Mouse (Mus musculus) embryonic facial prominence, embryonic 14.5 days (tissue): ENCODE measurements around the gene A3galt2. TPM values are rescaled to one million over a fixed set of nuclear protein-coding genes. Genes with fewer than 3 reads are reported as not detected.

Source experiments
- ATAC-seq: fragments of 200-750 bp; cut with Nextera tagmentation; 2 replicates; pipeline ENCODE4 v1.8.0; 2017; ENCODE audit warnings: low read depth, moderate number of reproducible peaks, moderate TSS enrichment
- DNase-seq: peaks from one replicate; pipeline ENCODE4 v3.0.0-alpha.2; 2015; ENCODE audit warnings: low spot score
- H3K27ac ChIP-seq: fragments of 300-500 bp; sonication (generic); replicated peaks from 2 replicates; pipeline ENCODE4 v1.5.1; 2014; ENCODE audit warnings: low read depth, mild to moderate bottlenecking, low read length, moderate library complexity
- H3K27me3 ChIP-seq: fragments of 300-500 bp; sonication (generic); replicated peaks from 2 replicates; pipeline ENCODE4 v1.6.1; 2014; ENCODE audit warnings: low read length; ENCODE audit not compliant: control insufficient read depth, insufficient read depth
- H3K36me3 ChIP-seq: fragments of 300-500 bp; sonication (generic); 2 replicates; pipeline ENCODE4 v1.6.1; 2014; ENCODE audit warnings: low read length, mixed read lengths; ENCODE audit not compliant: control insufficient read depth, insufficient read depth
- H3K4me1 ChIP-seq: fragments of 300-500 bp; sonication (generic); 2 replicates; pipeline ENCODE4 v1.6.1; 2014; ENCODE audit warnings: antibody characterized with exemption, low read length; ENCODE audit not compliant: control insufficient read depth, insufficient read depth
- H3K4me2 ChIP-seq: fragments of 300-500 bp; sonication (generic); 2 replicates; pipeline ENCODE4 v1.6.1; 2014; ENCODE audit warnings: low read depth, mild to moderate bottlenecking, low read length, moderate library complexity, mixed read lengths
- H3K4me3 ChIP-seq: fragments of 300-500 bp; sonication (generic); 2 replicates; pipeline ENCODE4 v1.5.1; 2014; ENCODE audit warnings: low read depth, mild to moderate bottlenecking, low read length
- H3K9ac ChIP-seq: fragments of 300-500 bp; sonication (generic); 2 replicates; pipeline ENCODE4 v1.6.1; 2014; ENCODE audit warnings: low read depth, mild to moderate bottlenecking, low read length, moderate library complexity, mixed read lengths
- H3K9me3 ChIP-seq: fragments of 300-500 bp; sonication (generic); 2 replicates; pipeline ENCODE4 v1.6.1; 2016; ENCODE audit warnings: low read length; ENCODE audit not compliant: control insufficient read depth
- WGBS: fragments of 180-500 bp; shearing (Covaris S2); extraction: QIAGEN DNeasy Blood & Tissue Kit; methylation state at CpG from one replicate; pipeline ENCODE4 v1.1.7; 2014; 5-methylcytosine and 5-hydroxymethylcytosine counted together
- polyA plus RNA-seq: library from polyadenylated mRNA; unstranded; fragments of >200 nt; fragmentation: Nextera tagmentation; extraction: Ambion mirVana; gene quantifications from 2 replicates; pipeline ENCODE4 v1.2.1, GENCODE M21; 2014

The A3galt2 gene
- polyA plus RNA-seq, 1 experiment from 2014 or later, result 0.13 TPM

DNA sequence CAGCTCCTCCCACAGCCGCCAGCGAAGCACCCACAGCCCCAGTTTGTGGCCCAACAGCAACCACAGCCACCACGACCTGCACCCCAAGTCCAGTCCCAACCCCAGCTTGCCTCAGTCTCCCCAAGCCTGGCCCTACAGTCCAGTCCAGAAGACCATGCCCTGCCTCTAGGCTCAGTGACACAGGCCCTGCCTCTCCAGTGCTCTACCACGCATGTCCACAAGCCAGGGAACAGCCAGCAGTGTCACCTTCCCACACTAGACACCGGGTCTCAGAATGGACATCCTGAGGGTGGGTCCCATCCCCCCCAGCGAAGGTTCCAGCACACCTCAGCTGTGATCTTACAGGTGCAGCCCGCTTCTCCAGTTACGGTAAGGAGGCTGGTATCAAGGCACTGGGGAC lies 32.2 kb upstream of the A3galt2 start:
- Histone ChIP-seq H3K27ac (no peak overlapping the region), H3K4me3 (no peak overlapping the region), H3K9ac (no peak overlapping the region), H3K4me1 (peaks cover 10% of the 10 kb centered on the region), H3K27me3 (no peaks in the 10 kb centered on the region), H3K36me3 (no peaks in the 10 kb centered on the region), H3K9me3 (no peaks in the 10 kb centered on the region), H3K4me2 (no peak overlapping the region)
- DNase-seq (no peak), ATAC-seq (no peak)
- 76% methylated on average over 8 of the region's 8 CpGs for WGBS

DNA sequence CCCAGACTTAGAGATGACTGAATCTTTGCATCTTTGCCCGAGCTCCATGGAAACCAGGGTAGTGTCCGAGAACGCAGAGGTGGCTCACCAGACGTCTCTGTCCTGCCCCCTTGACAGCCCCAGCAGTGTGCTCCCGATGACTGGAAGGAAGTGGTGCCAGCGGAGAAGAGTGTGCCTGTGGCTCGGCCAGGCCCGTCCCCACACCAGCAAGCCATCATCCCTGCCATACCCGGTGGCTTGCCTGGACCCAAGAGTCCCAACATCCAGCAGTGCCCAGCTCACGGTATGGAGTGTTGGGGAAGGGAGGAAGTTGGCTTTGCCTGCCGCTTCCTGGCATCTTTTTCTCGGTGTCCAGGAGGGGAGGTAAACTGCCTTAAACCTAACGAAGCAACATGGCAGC lies 31.7 kb upstream of the A3galt2 start:
- ATAC-seq, result no peak
- Histone ChIP-seq H3K4me3 (no peak overlapping the region), H3K36me3 (no peaks in the 10 kb centered on the region), H3K9me3 (no peaks in the 10 kb centered on the region), H3K4me1 (peaks cover 10% of the 10 kb centered on the region), H3K27ac (no peak overlapping the region), H3K27me3 (no peaks in the 10 kb centered on the region), H3K4me2 (no peak overlapping the region), H3K9ac (no peak overlapping the region)
- DNase-seq, result no peak
- 87% methylated on average over 13 of the region's 13 CpGs for WGBS

DNA sequence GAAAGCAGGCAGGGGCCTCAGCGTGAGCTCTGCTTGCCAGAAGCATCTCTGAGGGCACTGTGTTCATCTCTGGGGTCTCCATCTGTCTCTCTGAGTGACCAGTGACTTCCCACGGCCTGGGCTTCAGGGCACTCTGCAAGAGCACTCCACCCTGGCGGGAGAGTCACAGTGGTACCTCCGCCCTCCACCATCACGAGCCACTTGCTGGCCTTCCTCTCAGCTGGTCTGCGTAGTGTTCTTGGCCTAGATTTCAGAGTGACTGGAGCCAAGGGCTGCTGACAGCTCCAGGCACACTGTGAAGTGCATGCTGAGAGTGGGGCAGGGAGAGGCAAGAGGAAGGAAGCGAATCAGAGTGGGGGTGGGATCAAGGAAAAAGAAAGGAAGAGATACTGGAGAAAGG lies 31.1 kb upstream of the A3galt2 start:
- WGBS, result 60% methylated on average over 7 of the region's 7 CpGs

DNA sequence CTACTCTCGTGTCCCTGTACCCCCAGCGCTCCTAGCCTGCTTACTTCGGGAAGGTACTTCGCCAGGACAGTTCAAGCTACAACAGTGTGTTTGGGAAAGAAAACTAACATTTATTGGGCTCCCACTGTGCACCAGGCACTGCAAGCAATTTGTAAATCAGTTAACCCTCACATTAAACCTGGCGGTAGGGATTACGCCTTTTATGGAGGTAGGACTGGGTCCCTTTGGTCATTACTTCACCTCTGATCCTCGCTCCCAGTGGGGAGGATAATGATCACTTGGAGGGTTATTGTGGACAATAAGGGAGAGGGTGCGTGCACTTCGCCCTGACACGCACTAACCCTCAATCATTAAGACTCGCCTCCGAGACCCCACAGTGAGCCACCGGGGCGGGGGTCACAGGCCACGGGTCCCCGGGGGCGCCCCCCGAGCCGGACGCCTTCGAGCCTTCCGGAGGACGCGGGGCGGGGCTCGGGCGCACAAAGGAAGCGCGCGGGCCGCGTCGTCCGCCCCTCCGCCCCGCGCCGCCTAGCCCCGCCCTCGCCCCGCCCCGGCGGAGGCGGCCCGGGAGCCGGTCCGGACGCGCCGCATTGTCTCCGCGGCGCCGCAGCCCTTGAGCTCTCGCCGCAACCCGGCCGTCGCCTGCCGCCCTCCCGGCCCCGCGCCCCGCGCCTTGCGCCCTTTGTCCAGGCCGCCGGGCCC lies 28.0 kb upstream of the A3galt2 start:
- 4% methylated on average over 24 of the region's 68 CpGs for WGBS
- peak; percentile 92 for DNase-seq
- H3K36me3 ChIP-seq, result peaks cover 5% of the 10 kb centered on the region; the same call in 1 of the 2 replicates
- peak overlapping the region; percentile 95 for H3K27ac ChIP-seq
- ATAC-seq, result peak; percentile 94
- no peaks in the 10 kb centered on the region for H3K9me3 ChIP-seq
- H3K9ac ChIP-seq, result peak overlapping the region; percentile 89
- H3K4me3 ChIP-seq, result peak overlapping the region; percentile 68
- H3K4me2 ChIP-seq, result peak overlapping the region; percentile 84
- no peaks in the 10 kb centered on the region for H3K27me3 ChIP-seq
- peaks cover 25% of the 10 kb centered on the region for H3K4me1 ChIP-seq

More for the DNA sequence above, 31.1 kb upstream of the A3galt2 start:
- DNase-seq (no peak), ATAC-seq (no peak)
- H3K27ac ChIP-seq, result no peak overlapping the region
- no peaks in the 10 kb centered on the region for H3K36me3 ChIP-seq
- peaks cover 10% of the 10 kb centered on the region for H3K4me1 ChIP-seq
- H3K27me3 ChIP-seq, result no peaks in the 10 kb centered on the region
- H3K4me3 ChIP-seq, result no peak overlapping the region
- H3K9ac ChIP-seq, result no peak overlapping the region
- no peaks in the 10 kb centered on the region for H3K9me3 ChIP-seq
- H3K4me2 ChIP-seq, result no peak overlapping the region

DNA sequence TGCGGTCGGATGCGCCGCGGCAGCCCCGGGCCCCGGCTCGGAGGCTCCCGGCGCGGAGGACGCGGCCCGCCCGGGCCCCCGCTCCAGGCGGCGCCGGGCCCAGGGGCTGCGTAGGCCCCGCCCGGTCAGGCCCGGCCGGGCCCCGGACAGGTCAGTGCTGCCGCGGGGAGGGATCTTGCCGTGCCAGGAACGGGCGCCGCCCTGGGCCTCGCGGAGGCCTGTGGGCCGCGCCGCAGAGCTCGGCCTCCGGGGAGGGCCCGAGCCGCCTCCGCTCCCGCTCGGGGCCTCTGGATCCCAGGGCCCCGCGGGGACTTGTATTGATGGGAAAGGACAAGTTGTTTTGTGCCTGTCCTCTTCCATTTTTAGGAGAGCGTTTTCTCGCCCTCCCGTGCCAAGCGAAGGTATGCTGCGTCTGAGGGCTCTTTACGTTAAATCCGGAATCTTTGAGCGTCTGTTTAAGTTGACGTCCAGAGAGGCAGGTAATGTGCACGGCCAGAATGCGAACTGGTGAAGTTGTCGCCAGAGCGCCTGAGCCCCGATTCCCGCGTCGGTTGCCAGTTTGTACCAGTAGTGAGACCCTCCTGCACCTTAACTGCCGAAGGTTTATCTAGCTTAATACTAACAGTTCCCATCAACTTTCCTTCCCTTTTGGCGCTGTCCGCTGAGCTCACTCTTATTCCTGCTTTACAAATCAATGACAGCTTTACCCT lies 27.3 kb upstream of the A3galt2 start:
- H3K4me3 ChIP-seq, result peak overlapping the region; percentile 68
- H3K27ac ChIP-seq, result peak overlapping the region; percentile 95
- ATAC-seq (peak; percentile 74), DNase-seq (peak; percentile 32)
- no peaks in the 10 kb centered on the region for H3K9me3 ChIP-seq
- peaks cover 27% of the 10 kb centered on the region for H3K4me1 ChIP-seq
- H3K9ac ChIP-seq, result peak overlapping the region; percentile 89
- peak overlapping the region; percentile 84 for H3K4me2 ChIP-seq
- under 1% methylated on average over 32 of the region's 65 CpGs for WGBS
- H3K36me3 ChIP-seq, result peaks cover 5% of the 10 kb centered on the region; the same call in 1 of the 2 replicates
- no peaks in the 10 kb centered on the region for H3K27me3 ChIP-seq

DNA sequence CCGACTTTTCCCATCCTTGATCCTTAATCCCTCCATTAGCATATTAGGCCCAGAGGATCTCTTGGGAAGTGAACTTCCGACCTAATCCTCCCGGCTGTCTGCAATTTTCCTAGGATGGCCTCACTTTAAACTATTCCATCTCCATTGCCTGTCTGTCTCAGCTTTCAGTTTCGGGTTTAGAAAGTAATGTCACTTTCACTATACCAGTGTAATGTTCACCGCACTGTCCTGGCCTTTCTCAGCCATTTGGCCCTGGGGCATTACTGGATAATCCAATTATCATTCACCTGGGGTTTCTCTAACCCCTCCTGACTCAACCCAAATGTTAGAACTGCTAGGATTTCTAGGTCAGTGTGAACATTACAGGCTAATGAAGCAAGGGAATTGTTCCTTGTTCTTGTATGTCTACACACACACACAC lies 26.7 kb upstream of the A3galt2 start:
- H3K27me3 ChIP-seq, result no peaks in the 10 kb centered on the region
- no peak for ATAC-seq
- H3K4me2 ChIP-seq, result peak overlapping the region; percentile 84
- DNase-seq, result no peak
- peak overlapping the region; percentile 95 for H3K27ac ChIP-seq
- H3K9ac ChIP-seq, result peak overlapping the region; percentile 89
- H3K36me3 ChIP-seq, result peaks cover 5% of the 10 kb centered on the region; the same call in 1 of the 2 replicates
- no peaks in the 10 kb centered on the region for H3K9me3 ChIP-seq
- H3K4me3 ChIP-seq, result peak overlapping the region; percentile 68
- WGBS, result under 1% methylated on average over 5 of the region's 5 CpGs
- peaks cover 31% of the 10 kb centered on the region for H3K4me1 ChIP-seq

DNA sequence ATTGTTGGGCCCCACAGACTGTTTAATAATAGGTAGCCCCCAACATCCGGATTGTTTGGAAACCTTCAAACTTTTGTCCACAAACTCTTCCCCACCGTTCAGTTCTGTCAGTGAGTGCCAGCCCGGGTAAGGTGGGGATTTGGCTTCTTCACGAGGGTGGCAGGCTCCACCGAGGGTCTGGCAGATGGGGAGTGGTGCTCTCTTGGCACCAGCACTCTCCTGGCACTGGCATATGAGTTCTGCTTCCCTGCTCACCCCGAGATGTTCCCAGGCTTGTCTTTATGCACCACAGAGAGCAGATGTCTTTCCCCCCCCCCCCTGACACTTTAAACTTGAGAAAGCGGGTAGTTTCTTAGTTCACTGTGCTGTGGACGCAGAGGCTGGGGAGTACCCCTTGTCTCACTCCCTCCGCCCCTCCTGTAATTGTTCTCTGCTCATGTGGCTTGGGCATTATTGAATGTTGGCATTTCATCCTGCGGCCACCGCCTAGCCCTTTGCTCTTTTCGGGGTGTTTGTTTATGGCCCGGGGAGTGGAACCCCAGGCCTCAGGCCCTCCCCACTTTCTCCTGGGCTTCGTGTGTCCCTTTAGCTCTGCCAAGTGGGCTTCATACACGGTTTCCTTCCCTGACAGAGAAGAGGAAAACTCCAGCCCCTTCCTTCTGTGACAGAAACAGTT lies 26.0 kb upstream of the A3galt2 start:
- peak overlapping the region; percentile 84 for H3K4me2 ChIP-seq
- DNase-seq, result no peak
- H3K27ac ChIP-seq, result peak overlapping the region; percentile 39; the same call in 1 of the 2 replicates
- ATAC-seq, result no peak
- H3K4me3 ChIP-seq, result peak overlapping the region; percentile 68
- H3K4me1 ChIP-seq, result peaks cover 38% of the 10 kb centered on the region
- 9% methylated on average over 15 of the region's 15 CpGs for WGBS
- H3K36me3 ChIP-seq, result peaks cover 5% of the 10 kb centered on the region; the same call in 1 of the 2 replicates
- H3K9ac ChIP-seq, result peak overlapping the region; percentile 89
- H3K9me3 ChIP-seq, result no peaks in the 10 kb centered on the region
- no peaks in the 10 kb centered on the region for H3K27me3 ChIP-seq

DNA sequence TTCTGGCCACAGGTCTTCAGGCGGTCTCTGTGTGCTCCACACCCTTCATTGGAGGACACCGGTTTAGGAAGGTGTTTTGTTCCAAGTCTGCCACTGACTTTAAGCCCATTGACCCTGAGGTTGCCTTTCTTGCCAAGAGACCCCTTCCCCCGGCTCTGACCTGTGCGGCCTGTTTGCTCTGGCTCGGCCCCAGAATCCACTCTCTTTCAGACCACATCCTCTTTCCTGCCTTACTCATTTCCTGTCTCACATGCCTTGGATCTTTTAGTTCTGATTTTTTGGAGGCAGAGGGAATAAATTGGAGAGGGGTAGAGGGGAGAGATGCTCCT lies 25.5 kb upstream of the A3galt2 start:
- no peak for ATAC-seq
- H3K4me1 ChIP-seq, result peaks cover 43% of the 10 kb centered on the region
- 6% methylated on average over 5 of the region's 5 CpGs for whole genome bisulfite sequencing

More for the DNA sequence above, 25.5 kb upstream of the A3galt2 start:
- DNase-seq, result no peak
- Histone ChIP-seq H3K4me2 (peak overlapping the region; percentile 84), H3K36me3 (peaks cover 5% of the 10 kb centered on the region; the same call in 1 of the 2 replicates), H3K27me3 (no peaks in the 10 kb centered on the region), H3K4me3 (peak overlapping the region; percentile 68), H3K9me3 (no peaks in the 10 kb centered on the region), H3K27ac (peak overlapping the region; percentile 69; the same call in 1 of the 2 replicates), H3K9ac (peak overlapping the region; percentile 89)
